Mouse (Mus musculus) kidney, postnatal 14 days (tissue): ENCODE measurements around the gene Rock2.

Experiments
- DNase-seq: peaks from one replicate; pipeline ENCODE4 v3.0.0; 2022; ENCODE audit warnings: mixed read lengths

Gene Rock2

DNA sequence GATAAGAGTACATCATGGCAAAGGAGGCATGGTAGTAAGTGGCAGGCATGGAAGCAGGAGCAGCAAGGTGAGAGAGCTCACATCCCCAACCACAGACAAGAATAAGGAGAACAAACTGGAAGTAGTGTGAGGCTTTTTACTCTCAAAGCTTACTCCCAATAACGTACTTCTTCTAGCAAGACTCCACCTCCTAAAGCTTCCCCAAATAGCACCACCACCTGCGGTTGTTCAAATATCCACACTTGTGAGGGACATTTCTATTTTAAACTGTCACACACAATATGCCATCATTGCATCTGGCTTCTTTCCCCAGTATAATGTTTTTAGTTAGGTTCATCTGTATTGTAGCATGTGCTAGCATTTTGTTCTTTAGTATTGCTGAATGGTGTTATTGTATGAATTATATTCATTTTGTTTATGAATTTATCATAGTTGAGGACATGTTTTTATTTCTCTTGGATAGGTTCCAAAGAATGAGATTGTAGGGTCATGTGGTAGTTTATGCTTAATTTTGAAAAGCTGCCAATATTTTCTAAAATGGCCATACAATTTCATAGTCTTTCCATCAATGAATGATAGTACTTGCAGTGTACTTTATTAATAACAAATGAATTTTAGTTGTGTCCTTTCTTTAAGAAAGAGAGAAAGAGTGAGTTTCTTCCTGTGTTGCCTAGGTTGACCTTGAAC lies 9.4 kb downstream of the Rock2 start:
- no peak for DNase-seq

DNA sequence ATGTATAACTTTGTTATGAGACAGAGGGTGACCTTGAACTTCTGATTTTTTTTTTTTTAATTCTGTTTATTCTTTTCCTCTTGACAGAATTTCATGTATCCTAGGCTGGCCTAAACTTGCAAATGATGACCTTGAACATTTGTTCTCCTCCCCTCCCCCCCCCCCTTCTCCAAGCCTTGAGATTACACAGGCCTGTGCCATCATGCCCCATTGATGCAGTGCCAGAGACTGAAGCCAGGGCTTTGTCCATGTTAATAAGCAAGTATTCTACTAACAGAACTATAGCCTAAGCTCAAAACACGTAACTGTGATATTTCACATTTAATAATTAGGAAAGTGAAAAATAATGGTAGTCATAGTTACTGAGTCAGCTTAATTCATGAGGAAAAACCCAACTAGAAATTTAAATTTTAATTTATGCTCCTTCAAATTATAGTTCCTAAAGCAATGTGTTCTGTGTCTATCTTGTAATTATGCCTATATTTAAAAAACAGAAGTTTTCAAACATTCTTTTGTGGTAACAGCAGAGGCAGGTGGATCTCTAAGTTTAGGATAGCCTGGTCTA lies 12.7 kb downstream of the Rock2 start:
- DNase-seq: no peak

DNA sequence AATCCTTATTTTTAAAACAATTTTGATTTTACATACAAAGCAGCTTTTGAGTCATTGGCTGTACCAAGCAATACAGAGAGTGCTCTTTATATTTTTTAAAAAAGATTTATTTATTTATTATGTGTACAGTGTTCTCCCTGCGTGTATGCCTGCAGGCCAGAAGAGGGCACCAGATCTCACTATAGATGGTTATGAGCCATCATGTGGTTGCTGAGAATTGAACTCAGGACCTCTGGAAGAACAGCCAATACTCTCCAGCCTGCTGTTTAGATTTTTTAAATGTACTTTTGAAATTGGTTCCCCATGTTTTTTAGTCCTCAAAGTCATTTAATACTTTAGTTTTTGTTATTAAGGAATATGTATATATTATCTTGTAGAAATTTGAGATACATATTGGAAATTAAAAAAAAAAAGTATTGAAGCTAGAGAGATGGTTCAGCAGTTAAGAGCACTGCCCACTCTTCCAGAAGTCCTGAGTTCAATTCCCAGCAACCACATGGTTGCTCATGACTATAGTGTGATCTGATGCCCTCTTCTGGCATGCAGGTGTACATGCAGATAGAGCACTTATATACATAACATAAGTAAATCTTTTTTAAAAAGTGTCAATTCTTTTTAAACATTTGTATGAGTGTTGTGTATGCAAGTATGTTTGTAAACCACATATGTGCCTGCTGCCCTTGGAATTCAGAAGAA lies 13.4 kb downstream of the Rock2 start:
- no peak for DNase-seq

DNA sequence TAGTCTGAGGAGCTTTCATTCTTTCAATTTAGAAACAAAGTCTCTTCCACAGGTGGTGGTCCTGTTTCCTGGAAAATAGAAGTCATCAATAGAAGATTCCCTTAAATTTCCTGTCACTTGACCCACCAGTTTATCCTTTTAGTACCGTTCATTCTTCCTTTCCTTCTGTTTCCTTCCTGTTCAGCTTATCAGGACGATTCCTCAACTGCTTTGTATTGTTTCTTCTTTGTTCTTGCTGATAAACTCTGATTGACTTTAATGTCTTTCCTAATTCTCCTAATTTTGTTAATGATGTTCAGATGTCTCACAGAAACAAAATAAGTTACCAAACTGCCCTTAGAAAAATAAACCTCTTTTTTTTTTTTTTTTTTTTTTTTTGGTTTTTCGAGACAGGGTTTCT lies 16.8 kb downstream of the Rock2 start:
- DNase-seq: no peak

DNA sequence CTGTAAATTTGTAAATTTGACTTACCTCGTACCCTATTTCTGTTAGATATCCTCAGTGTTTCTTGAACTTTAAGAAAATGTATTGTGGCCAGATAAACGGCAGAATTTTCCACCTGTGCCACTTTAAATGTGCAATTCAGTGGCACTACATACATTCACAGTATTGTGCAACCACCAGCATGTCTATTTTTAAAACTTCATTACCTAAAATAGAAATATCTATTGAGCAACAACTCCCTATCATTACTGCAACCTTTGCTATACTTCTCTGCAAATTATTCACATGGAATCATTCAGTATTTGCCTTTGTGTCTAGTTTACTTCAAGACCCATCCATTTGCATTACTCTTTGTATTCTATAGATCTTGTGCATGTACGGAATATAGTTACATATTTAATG lies 17.9 kb downstream of the Rock2 start:
- DNase-seq: no peak

DNA sequence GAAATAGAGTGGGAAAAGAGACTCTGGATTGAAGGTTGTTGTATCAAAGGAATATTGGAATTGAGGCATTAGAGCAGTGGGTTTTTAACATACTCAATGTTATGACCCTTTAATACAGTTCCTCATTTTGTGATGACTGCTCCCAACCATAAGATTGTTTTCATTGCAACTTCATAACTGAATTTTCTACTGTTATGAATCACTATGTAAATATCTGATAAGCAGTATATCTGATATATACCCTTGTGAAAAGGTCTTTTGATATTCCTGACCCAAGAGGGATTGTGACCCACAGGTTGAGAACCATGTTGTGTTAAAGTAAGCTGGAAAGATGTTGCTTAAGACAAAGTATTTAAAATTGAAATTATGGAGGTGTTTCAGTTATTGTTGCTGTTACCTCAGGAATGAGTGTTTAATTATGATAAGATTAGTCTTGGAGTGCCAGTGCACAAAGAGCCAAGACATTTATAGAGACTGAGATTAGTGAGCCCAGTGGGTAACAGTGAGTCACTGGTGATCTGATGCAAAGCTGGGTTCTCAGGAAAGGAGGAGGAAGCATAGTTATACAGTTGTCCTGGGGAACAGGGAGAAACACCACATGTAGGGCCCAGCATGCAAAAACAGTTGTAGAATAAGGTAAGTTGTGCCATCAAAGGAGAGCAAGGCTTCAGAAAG lies 25.6 kb downstream of the Rock2 start:
- no peak for DNase-seq

DNA sequence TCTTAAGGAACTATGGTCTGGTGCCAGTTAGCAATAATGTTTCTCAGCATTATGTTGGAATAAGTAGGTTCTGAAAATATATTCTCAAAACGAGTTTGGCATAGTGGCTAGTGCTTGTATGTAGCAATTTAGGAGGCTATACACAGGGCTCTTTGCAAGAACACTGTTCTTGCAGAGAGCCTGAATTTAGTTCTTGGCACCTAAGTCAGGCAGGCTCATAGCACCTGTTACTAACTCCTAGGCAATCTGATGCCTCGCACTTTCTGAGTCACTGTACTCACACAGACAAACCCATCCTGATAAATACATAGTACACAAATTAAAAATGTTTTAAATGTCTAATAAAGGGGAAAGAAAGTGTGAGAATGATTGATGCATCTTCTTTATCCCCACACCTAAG lies 33.2 kb downstream of the Rock2 start:
- DNase-seq: no peak

DNA sequence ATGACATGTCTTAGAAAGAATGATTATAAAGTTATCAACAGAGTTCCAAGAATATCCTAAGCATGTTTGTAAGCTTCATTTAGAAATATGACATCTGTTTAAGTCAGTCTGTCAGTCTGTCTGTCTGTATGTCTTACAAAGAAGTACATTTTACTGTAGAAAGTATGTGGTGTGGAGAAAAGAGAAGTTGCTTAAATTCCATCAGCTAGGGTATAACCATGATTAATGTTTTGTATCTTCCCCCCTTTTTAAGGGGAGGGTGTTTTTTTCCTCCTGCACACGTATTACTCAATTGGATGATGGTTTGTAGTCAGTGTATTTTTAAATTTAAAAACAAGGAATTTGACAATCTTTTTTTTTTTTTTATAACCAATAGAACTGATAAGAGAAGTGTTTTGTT lies 39.7 kb downstream of the Rock2 start:
- DNase-seq: no peak

DNA sequence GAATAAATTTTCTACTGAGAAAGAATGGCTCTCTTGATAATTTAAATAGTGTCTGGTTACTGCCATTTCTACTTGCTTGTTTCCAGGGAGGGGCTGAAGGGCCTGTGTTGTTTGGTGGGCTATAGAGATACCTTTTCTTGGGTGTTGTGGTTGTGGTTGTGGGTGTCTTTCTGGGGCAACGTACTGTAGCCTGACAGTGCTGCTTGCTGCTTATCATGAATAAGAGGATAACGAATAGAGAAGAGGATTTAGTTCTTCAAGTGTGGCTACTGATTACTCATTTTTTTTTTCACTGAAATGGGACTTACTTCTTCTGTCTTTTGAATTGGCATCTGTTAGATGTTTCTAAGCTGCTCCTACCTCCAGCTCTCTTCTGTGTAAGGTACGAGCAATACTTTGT lies 47.3 kb downstream of the Rock2 start:
- no peak for DNase-seq

DNA sequence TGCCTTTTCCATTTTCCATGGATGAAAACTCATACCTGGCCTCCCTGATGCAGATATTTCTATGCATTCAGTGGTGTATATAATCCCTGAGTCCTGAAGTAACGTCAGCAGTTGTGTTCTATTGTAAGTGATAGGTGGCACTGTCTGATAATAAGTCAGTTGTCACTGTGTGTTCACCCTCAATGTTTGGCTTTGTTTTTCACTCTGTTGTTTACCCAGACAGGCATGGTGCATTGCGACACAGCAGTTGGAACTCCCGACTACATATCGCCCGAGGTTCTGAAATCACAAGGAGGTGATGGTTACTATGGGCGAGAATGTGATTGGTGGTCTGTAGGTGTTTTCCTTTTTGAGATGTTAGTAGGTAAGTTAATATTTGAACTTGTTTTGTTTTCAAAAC lies 53.5 kb downstream of the Rock2 start:
- DNase-seq: no peak

DNA sequence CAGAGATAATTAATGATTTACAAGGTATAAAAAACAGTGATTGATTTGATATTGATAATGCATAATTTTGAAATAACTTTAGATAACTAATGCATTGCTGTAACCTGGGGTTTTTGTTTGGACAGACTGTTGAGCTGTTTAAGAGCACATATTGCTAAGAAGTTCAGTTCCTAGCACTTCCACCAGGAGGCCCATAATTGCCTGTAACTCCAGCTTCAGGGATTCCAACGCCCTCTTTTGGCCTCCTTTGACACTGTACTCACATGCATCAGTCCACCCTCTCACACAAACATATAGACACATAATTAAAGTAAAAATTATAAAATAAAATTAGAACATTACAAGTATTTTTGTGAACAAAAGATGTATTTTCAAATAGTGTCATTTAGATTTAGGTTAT lies 64.2 kb downstream of the Rock2 start:
- no peak for DNase-seq

DNA sequence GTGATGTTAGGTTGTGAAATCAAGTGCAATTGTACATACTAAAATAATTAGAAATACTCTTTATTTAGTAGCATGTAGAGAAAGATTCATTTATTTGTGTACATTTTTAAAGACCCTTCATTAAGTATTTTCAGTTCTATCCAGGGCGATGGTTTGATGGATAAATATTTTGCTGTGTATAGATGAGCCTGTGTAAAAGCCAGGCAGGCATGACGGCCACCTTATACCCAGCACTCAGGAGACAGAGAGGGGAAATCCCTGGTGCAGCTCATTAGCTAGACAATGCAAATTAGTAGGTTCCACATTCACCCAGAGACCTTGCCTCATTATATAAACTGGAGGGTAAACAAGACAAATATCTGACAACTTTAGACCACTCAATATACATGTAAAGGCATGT lies 68.7 kb downstream of the Rock2 start:
- no peak for DNase-seq

DNA sequence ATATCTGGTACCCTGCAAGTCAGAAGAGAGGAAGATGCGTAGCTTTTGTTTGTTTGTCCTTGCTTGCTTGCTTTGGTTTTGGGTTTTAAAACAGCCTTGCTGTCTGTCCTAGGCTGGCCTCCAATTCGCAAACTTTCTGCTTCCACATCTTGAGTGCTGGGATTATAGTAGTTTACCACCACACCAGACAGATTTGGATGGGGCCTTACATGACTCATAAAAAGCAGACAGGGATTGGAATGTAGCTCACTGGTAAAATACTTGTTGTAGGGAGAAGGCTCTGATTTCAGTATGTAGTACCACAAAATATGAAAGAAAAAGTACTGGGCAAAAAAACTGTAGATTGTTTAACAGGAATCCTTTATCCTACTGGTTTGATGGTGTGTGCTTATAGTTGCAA lies 72.1 kb downstream of the Rock2 start:
- DNase-seq: no peak

DNA sequence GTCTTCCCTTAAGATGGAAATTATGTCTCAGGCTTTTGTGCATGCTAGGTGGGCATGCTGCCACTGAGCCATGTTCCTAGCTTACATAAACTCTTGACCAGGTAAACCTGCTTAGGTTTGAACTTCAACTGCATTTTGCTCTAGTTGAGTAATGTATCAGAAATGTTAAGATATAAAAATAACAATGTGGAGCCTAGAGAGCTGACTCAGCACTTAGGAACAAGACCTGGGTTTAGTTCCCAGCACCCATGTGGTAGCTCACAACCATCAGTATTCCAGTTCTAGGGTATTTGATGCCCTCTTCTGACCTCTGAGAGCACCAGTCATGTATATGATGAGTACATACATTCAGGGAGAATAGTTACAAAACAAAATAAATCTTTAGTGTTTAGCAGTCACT lies 82.4 kb downstream of the Rock2 start:
- no peak for DNase-seq

DNA sequence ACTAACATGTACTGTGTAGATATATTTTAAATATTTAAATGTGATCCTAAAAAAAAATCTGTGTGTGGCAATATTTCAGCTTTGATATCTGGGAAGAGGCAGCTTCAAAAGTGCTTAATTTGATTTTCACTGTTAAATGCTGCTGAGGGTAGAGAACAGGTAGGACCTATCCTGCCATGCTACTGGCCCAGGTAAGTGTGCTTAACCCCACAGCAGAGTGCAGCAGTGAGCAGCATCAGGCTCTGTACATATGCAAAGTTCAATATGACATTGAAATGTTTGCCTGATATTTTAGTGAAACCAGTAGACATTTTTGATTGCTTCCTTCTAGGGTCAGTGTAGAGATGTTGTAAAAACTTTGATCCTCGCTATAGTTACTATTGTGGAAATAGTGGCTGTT lies 91.1 kb downstream of the Rock2 start:
- DNase-seq: no peak

DNA sequence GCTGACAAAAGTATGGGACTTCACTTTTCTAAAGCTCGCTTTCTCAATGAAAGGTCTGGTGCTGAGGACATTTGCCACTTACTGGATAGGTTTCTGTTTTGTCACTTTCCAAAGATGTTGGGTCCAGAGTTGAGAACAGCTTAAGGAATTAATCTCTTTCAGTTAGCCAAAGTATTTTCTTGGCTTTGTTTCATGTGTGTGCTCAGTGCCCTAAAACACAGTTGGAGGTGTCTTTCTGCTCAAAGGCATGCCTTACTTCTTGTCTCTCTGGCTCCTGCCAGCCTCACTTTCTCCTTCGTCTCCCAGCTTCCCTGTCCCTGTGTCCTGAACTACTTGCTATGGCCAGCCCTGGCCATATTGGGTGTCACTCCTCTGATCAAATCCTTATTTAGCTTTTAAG lies 96.7 kb downstream of the Rock2 start:
- no peak for DNase-seq

DNA sequence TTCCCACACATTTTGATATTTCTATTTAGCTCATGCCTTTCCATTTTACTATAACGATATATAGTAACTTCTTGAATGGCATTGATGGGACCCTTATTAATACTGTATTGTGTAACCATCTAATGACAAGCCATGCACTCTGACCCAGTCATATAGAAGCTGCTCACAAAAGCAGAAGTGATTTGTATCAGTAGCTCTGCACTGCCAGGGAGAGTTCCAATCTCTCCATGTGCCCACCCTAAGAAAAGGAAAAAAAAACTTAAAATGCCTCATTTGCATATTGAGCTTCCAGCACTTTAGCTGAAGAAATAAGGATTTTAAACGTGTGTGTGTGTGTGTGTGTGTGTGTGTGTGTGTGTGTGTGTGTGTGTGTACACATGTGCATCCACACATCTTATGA lies 97.7 kb downstream of the Rock2 start:
- DNase-seq: no peak

DNA sequence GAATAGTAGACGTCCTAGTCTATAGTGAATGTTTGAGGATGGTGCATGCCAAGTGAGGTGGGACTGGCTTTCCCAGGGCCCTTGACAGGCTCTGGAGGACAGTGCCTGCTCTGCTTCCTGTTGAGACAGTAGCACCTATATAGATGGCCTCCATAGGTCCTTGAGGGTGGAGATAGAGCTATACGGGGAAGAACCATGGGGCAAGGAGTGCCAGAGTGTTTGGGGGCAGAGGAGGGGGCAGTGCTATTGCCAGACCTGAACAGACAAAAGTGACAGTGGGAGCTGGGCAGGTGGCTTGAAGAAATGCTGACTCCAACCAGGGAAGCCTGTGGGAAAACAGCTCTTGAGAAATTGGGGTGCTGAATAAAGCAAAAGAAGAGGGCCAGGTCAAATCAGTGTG lies 99.6 kb downstream of the Rock2 start:
- DNase-seq: no peak

DNA sequence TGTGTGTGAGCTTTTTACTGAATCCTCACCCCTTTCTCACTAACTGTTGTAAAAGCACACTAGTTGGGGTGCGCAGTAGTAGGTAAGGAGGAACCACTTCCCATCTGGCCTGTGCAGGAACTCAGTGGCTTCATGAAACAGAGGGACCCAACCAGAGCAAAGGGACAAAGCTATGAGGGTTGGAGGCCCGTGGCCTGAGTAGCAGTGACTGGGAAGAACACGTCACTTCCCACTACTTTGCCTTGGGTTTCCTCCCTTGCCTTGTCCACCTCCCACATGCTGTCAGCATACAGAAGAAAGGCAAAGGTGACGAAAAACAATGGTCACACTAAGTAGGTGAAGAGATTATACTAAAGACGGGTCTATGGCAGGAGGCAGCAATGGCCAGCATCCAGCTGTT lies 101.6 kb downstream of the Rock2 start:
- no peak for DNase-seq

DNA sequence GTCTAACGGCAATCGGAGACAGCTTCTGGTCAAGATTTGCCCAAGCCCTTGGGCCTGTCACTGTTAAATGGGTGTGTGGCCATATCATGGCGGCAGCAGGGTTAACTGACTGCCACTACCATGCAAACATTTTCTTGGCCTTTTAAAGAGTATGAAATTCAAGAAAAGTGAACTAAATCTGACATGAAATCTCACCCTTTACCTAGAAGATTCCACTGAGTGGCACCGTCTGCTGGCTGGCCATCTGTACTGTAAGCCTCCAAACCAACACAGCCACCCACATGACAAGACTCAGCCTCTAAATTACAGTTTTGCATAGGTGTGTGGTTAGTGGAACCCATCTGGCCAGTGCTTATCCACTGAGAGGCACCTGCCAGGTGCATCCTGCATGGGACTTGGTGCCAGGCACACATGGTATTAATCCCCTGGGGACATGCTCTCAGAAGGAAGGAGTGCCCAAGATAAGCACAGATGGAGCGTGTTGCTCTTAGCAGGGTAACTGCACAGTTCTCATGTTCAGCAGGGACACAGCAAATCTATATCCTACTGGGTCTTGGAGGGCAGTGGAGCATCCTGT lies 102.3 kb downstream of the Rock2 start:
- DNase-seq: no peak

DNA sequence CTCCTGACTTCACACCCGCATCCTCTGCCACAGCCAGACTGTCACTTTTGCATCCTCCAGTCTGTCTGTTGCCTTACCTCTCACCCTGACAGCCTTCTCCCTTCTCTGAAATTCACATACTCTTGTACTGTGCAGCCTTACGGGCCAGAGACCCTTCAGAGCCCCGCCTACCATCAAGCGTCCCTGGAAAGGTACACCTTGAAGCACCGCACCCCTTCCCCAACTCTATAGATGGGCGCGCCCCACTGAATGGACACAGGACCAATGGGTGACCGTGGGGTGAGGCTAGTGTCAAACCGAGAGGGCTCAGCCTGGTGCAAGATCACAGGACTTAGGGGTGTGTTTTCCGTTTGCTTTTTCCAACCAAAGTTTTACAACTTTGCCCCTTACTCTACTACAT lies 104.5 kb downstream of the Rock2 start:
- DNase-seq: no peak

DNA sequence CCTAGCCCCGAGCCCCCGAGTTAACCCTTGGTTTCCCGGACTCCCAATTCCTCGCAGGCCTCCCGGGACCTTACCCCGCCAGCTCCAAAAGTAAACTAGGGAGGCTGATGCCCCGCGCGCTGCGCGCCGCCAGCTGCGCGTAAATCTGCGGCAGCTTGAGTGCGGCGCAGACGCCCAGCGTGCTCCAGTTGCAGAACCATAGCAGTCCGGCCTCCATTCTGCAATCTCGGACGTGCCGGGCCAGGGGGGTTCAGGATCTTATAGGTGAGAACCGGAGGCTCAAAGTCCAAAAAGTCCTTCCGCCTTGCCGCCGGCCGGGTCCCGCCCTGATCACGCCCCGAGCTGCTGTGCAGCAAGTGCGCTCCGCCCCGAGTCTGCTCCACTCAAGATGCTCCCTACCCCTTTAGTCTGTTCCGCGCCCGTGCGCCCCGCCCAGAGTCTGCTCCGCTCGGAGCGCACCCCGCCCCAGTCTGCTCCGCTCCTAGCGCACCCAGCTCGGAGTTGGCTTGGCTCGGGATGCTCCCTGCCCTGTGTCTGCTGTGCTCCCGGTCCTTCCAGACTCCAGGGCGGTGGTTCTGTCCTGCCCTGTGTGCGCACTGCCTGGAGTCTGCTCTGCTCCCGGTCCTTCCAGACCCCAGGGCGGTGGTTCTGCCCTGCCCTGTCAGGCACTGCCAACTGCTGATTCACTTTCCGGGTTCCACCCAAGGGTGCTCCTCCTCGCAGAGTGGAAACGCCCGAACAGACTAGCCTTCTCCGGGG lies 105.2 kb downstream of the Rock2 start, which contains the start of gene Pqlc3:
Gene Pqlc3, minus strand, starts transcription at position 670 of the 759 bp plus-strand sequence.
- peak; percentile 90 for DNase-seq

DNA sequence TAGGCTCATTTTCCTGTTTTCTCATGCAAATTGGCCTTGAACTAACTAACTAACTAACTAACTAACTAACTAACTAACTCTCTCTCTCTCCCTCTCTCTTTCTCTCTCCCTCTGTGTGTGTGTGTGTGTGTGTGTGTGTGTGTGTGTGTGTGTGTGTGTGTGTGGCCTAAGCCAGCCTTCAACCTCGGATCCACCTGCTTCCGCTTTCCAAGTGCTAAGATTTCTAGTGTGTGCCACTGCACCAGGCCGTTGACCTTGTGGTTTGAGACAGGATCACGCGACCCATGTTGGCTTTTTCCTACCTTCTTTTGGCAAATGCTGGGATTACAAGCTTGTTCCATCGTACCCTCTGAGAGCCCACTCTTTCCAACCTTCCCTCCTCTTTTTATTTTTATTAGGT lies 105.9 kb downstream of the Rock2 start:
- DNase-seq: no peak
